Mouse (Mus musculus): ENCODE data around the gene Adam22. TPM values are rescaled to one million over a fixed set of nuclear protein-coding genes. Genes with fewer than 3 reads are reported as not detected.

Gene Adam22
- polyA plus RNA-seq, 1 experiment from 2014 or later = 28.5 TPM

- no peaks in the 10 kb centered on the region for H3K4me1 ChIP-seq (replicated peaks)
- 91% methylated on average over 8 of the region's 8 CpGs for WGBS
- H3K9me3 ChIP-seq = no peaks in the 10 kb centered on the region
- no peak overlapping the region for H3K4me3 ChIP-seq (replicated peaks)
- no peak for ATAC-seq
- H3K36me3 ChIP-seq = peaks cover 22% of the 10 kb centered on the region
- no peaks in the 10 kb centered on the region for H3K27me3 ChIP-seq
- H3K4me2 ChIP-seq (replicated peaks) = no peak overlapping the region
- H3K9ac ChIP-seq (replicated peaks) = no peak overlapping the region
- no peak overlapping the region for H3K27ac ChIP-seq
Observed at GRCm38 (mm10) chr5:8131918-8132317, 236.0 kb downstream of the Adam22 start.

- Histone ChIP-seq H3K36me3 (peaks cover 35% of the 10 kb centered on the region), H3K4me3 (replicated peaks) (no peak overlapping the region), H3K9ac (replicated peaks) (no peak overlapping the region), H3K4me2 (replicated peaks) (no peak overlapping the region), H3K9me3 (0 out of 2 replicates have a peak, but pooled peaks cover 2% of the 10 kb centered on the region), H3K27me3 (no peaks in the 10 kb centered on the region), H3K27ac (no peak overlapping the region), H3K4me1 (replicated peaks) (no peaks in the 10 kb centered on the region)
- 89% methylated on average over 2 of the region's 2 CpGs for WGBS
- ATAC-seq = no peak
Observed at GRCm38 (mm10) chr5:8129750-8130149, 238.2 kb downstream of the Adam22 start.

GRCm38 (mm10) chr5:8120926-8121325 lies 247.0 kb downstream of the Adam22 start:
- no peak overlapping the region for H3K27ac ChIP-seq
- no peaks in the 10 kb centered on the region for H3K27me3 ChIP-seq
- no peak overlapping the region for H3K9ac ChIP-seq (replicated peaks)
- H3K4me1 ChIP-seq (replicated peaks) = no peaks in the 10 kb centered on the region
- peaks cover 2% of the 10 kb centered on the region; the same call in 1 of the 2 replicates for H3K9me3 ChIP-seq
- no peak for ATAC-seq
- 95% methylated on average over 3 of the region's 3 CpGs for WGBS
- no peak overlapping the region for H3K4me2 ChIP-seq (replicated peaks)
- H3K4me3 ChIP-seq (replicated peaks) = no peak overlapping the region
- peaks cover 12% of the 10 kb centered on the region for H3K36me3 ChIP-seq

GRCm38 (mm10) chr5:8120087-8120486 lies 247.9 kb downstream of the Adam22 start:
- peaks cover 8% of the 10 kb centered on the region for H3K36me3 ChIP-seq
- no peak for ATAC-seq
- no peaks in the 10 kb centered on the region for H3K4me1 ChIP-seq (replicated peaks)
- no peak overlapping the region for H3K27ac ChIP-seq
- H3K4me2 ChIP-seq (replicated peaks) = no peak overlapping the region
- H3K9me3 ChIP-seq = peaks cover 1% of the 10 kb centered on the region; the same call in 1 of the 2 replicates
- no peak overlapping the region for H3K9ac ChIP-seq (replicated peaks)
- WGBS = 68% methylated on average over 2 of the region's 2 CpGs
- H3K27me3 ChIP-seq = no peaks in the 10 kb centered on the region
- H3K4me3 ChIP-seq (replicated peaks) = no peak overlapping the region

GRCm38 (mm10) chr5:8116561-8117168 lies 251.3 kb downstream of the Adam22 start:
- Histone ChIP-seq H3K27me3 (no peaks in the 10 kb centered on the region), H3K9me3 (no peaks in the 10 kb centered on the region), H3K4me3 (replicated peaks) (no peak overlapping the region), H3K27ac (no peak overlapping the region), H3K4me2 (replicated peaks) (no peak overlapping the region), H3K4me1 (replicated peaks) (no peaks in the 10 kb centered on the region), H3K9ac (replicated peaks) (no peak overlapping the region), H3K36me3 (0 out of 2 replicates have a peak, but pooled peaks cover 2% of the 10 kb centered on the region)
- 81% methylated on average over 5 of the region's 5 CpGs for WGBS
- no peak for ATAC-seq

GRCm38 (mm10) chr5:8112246-8112645 lies 255.7 kb downstream of the Adam22 start:
- Histone ChIP-seq H3K36me3 (no peaks in the 10 kb centered on the region), H3K9me3 (no peaks in the 10 kb centered on the region), H3K27ac (no peak overlapping the region), H3K27me3 (no peaks in the 10 kb centered on the region), H3K9ac (replicated peaks) (no peak overlapping the region), H3K4me1 (replicated peaks) (no peaks in the 10 kb centered on the region), H3K4me2 (replicated peaks) (no peak overlapping the region), H3K4me3 (replicated peaks) (no peak overlapping the region)
- ATAC-seq = no peak
- WGBS = 92% methylated on average over 5 of the region's 5 CpGs

- no peaks in the 10 kb centered on the region for H3K4me1 ChIP-seq (replicated peaks)
- no peaks in the 10 kb centered on the region for H3K36me3 ChIP-seq
- no peak overlapping the region for H3K27ac ChIP-seq
- H3K9ac ChIP-seq (replicated peaks) = no peak overlapping the region
- H3K4me2 ChIP-seq (replicated peaks) = no peak overlapping the region
- H3K4me3 ChIP-seq (replicated peaks) = no peak overlapping the region
- no peaks in the 10 kb centered on the region for H3K27me3 ChIP-seq
- 96% methylated on average over 3 of the region's 3 CpGs for WGBS
- no peak for ATAC-seq
- H3K9me3 ChIP-seq = no peaks in the 10 kb centered on the region
Observed at GRCm38 (mm10) chr5:8111691-8112090, 256.3 kb downstream of the Adam22 start.

GRCm38 (mm10) chr5:8095689-8096088 lies 272.3 kb downstream of the Adam22 start:
- Histone ChIP-seq H3K36me3 (peaks cover 8% of the 10 kb centered on the region; the same call in 1 of the 2 replicates), H3K27ac (no peak overlapping the region), H3K4me3 (replicated peaks) (no peak overlapping the region), H3K4me1 (replicated peaks) (no peaks in the 10 kb centered on the region), H3K9me3 (no peaks in the 10 kb centered on the region), H3K27me3 (no peaks in the 10 kb centered on the region), H3K9ac (replicated peaks) (no peak overlapping the region), H3K4me2 (replicated peaks) (no peak overlapping the region)
- 96% methylated on average over 1 of the region's 1 CpGs for WGBS
- ATAC-seq = no peak

GRCm38 (mm10) chr5:8094921-8095320 lies 273.0 kb downstream of the Adam22 start:
- no peaks in the 10 kb centered on the region for H3K4me1 ChIP-seq (replicated peaks)
- H3K27me3 ChIP-seq = no peaks in the 10 kb centered on the region
- H3K9ac ChIP-seq (replicated peaks) = no peak overlapping the region
- no peak for ATAC-seq
- H3K27ac ChIP-seq = no peak overlapping the region
- H3K4me2 ChIP-seq (replicated peaks) = no peak overlapping the region
- H3K36me3 ChIP-seq = peaks cover 8% of the 10 kb centered on the region; the same call in 1 of the 2 replicates
- 80% methylated on average over 5 of the region's 5 CpGs for WGBS
- H3K9me3 ChIP-seq = no peaks in the 10 kb centered on the region
- H3K4me3 ChIP-seq (replicated peaks) = no peak overlapping the region

- Histone ChIP-seq H3K9me3 (no peaks in the 10 kb centered on the region), H3K4me3 (replicated peaks) (no peak overlapping the region), H3K27ac (no peak overlapping the region), H3K27me3 (no peaks in the 10 kb centered on the region), H3K4me1 (replicated peaks) (no peaks in the 10 kb centered on the region), H3K9ac (replicated peaks) (no peak overlapping the region), H3K36me3 (peaks cover 8% of the 10 kb centered on the region; the same call in 1 of the 2 replicates), H3K4me2 (replicated peaks) (no peak overlapping the region)
- WGBS = 89% methylated on average over 3 of the region's 3 CpGs
- ATAC-seq = no peak
Observed at GRCm38 (mm10) chr5:8088147-8088546, 279.8 kb downstream of the Adam22 start.

GRCm38 (mm10) chr5:8085661-8086060 lies 282.3 kb downstream of the Adam22 start:
- ATAC-seq = no peak
- Histone ChIP-seq H3K4me3 (replicated peaks) (no peak overlapping the region), H3K4me2 (replicated peaks) (no peak overlapping the region), H3K4me1 (replicated peaks) (no peaks in the 10 kb centered on the region), H3K27me3 (no peaks in the 10 kb centered on the region), H3K27ac (no peak overlapping the region), H3K9me3 (no peaks in the 10 kb centered on the region), H3K9ac (replicated peaks) (no peak overlapping the region), H3K36me3 (peaks cover 2% of the 10 kb centered on the region; the same call in 1 of the 2 replicates)
- 93% methylated on average over 3 of the region's 3 CpGs for WGBS

GRCm38 (mm10) chr5:8082800-8083509 lies 285.0 kb downstream of the Adam22 start:
- 77% methylated on average over 20 of the region's 20 CpGs for WGBS
- peaks cover 2% of the 10 kb centered on the region; the same call in 1 of the 2 replicates for H3K36me3 ChIP-seq

More at GRCm38 (mm10) chr5:8082800-8083509, 285.0 kb downstream of the Adam22 start:
- Histone ChIP-seq H3K4me3 (replicated peaks) (no peak overlapping the region), H3K9ac (replicated peaks) (no peak overlapping the region), H3K4me2 (replicated peaks) (no peak overlapping the region), H3K27ac (no peak overlapping the region), H3K9me3 (no peaks in the 10 kb centered on the region), H3K27me3 (no peaks in the 10 kb centered on the region), H3K4me1 (replicated peaks) (no peaks in the 10 kb centered on the region)
- no peak for ATAC-seq

All from midbrain, embryonic 13.5 days (tissue).